In genomic region chr7:36317466-36318212, GRCm38 (mm10) we compare ENCODE assay signal across 9 mouse cellular contexts.
DNase-seq lines count a peak whose midpoint lies in the region; ATAC-seq lines count a peak whose summit lies in the region.
"Had no signal": no experiment of that assay in that cellular context is flagged by ENCODE, and none has a peak within 500 bp of the region (broad histone marks: within the 10 kb centered on the region; RNA-seq: fewer than 3 reads in every experiment).

No protein-coding gene starts in this region.

- H3K27me3 ChIP-seq in intestine, embryonic 16.5 days (replicated peaks; ENCODE audit: control insufficient read depth, insufficient read depth, low read length) = no peaks in the 10 kb centered on the region
- no peaks in the 10 kb centered on the region for H3K27me3 ChIP-seq in forebrain, embryonic 12.5 days
- no peaks in the 10 kb centered on the region for H3K27me3 ChIP-seq in hindbrain, embryonic 13.5 days
- H3K27me3 ChIP-seq: liver, embryonic 13.5 days had no signal

- peak; percentile 48 for DNase-seq in urinary bladder, postnatal 14 days (ENCODE audit: low spot score)
- DNase-seq in urinary bladder, adult 2 months (ENCODE audit: low spot score) = no peak
- DNase-seq in heart, adult 11 months = peak; percentile 98
- peak; percentile 54 for DNase-seq in testis, postnatal 14 days (ENCODE audit: low spot score)
- DNase-seq: liver, embryonic 13.5 days had no signal

- ATAC-seq in intestine, embryonic 16.5 days = 0 out of 2 replicates have a peak, but pooled peaks have one; percentile 44
- ATAC-seq in monocyte, adult 5-6 weeks (replicated peaks; ENCODE audit: insufficient number of reproducible peaks, low FRiP score, low TSS enrichment, poor library complexity, severe bottlenecking) = no peak
- ATAC-seq in forebrain, embryonic 12.5 days (ENCODE audit: low FRiP score) = no peak
- ATAC-seq in hindbrain, embryonic 13.5 days (ENCODE audit: low FRiP score) = no peak

- H3K4me2 ChIP-seq in intestine, embryonic 16.5 days (ENCODE audit: low read depth, low read length) = no peak overlapping the region
- no peak overlapping the region for H3K4me2 ChIP-seq in forebrain, embryonic 12.5 days
- no peak overlapping the region for H3K4me2 ChIP-seq in hindbrain, embryonic 13.5 days
- H3K4me2 ChIP-seq: liver, embryonic 13.5 days had no signal

- H3K9ac ChIP-seq in intestine, embryonic 16.5 days (ENCODE audit: low read depth, low read length) = 0 out of 2 replicates have a peak overlapping the region, but pooled peaks have one; percentile 9
- no peak overlapping the region for H3K9ac ChIP-seq in forebrain, embryonic 12.5 days
- H3K9ac ChIP-seq in hindbrain, embryonic 13.5 days = no peak overlapping the region
- H3K9ac ChIP-seq: liver, embryonic 13.5 days had no signal

- H3K4me1 ChIP-seq in intestine, embryonic 16.5 days (ENCODE audit: control insufficient read depth, insufficient read depth, low read length) = peaks cover 9% of the 10 kb centered on the region
- H3K4me1 ChIP-seq in forebrain, embryonic 12.5 days = peaks cover 8% of the 10 kb centered on the region; the same call in 1 of the 2 replicates
- H3K4me1 ChIP-seq in hindbrain, embryonic 13.5 days (replicated peaks) = peaks cover 3% of the 10 kb centered on the region; the same call in 1 of the 2 replicates
- H3K4me1 ChIP-seq: liver, embryonic 13.5 days had no signal

- 39% methylated on average over 3 of the region's 3 CpGs for WGBS in intestine, embryonic 16.5 days
- 68% methylated on average over 3 of the region's 3 CpGs for WGBS in forebrain, embryonic 12.5 days
- WGBS in hindbrain, embryonic 13.5 days = 49% methylated on average over 3 of the region's 3 CpGs

- H3K27ac ChIP-seq in intestine, embryonic 16.5 days (ENCODE audit: low read length) = peak overlapping the region; percentile 0; the same call in 1 of the 2 replicates
- no peak overlapping the region for H3K27ac ChIP-seq in forebrain, embryonic 12.5 days
- no peak overlapping the region for H3K27ac ChIP-seq in hindbrain, embryonic 13.5 days
- H3K27ac ChIP-seq: liver, embryonic 13.5 days had no signal

- no peak overlapping the region for H3K4me3 ChIP-seq in intestine, embryonic 16.5 days (ENCODE audit: low read length)
- H3K4me3 ChIP-seq in forebrain, embryonic 12.5 days (replicated peaks) = no peak overlapping the region
- H3K4me3 ChIP-seq in hindbrain, embryonic 13.5 days = no peak overlapping the region
- H3K4me3 ChIP-seq: liver, embryonic 13.5 days had no signal

- H3K9me3 ChIP-seq in intestine, embryonic 16.5 days (ENCODE audit: control insufficient read depth, low read length) = no peaks in the 10 kb centered on the region
- no peaks in the 10 kb centered on the region for H3K9me3 ChIP-seq in forebrain, embryonic 12.5 days
- no peaks in the 10 kb centered on the region for H3K9me3 ChIP-seq in hindbrain, embryonic 13.5 days

- H3K36me3 ChIP-seq in intestine, embryonic 16.5 days (ENCODE audit: control insufficient read depth, insufficient read depth, low read length) = no peaks in the 10 kb centered on the region
- no peaks in the 10 kb centered on the region for H3K36me3 ChIP-seq in forebrain, embryonic 12.5 days (replicated peaks)
- H3K36me3 ChIP-seq in hindbrain, embryonic 13.5 days = no peaks in the 10 kb centered on the region
- H3K36me3 ChIP-seq: liver, embryonic 13.5 days had no signal
